Mouse (Mus musculus) embryonic fibroblast, embryonic 13.5 days (primary cell): Measurements from ENCODE around the gene Rarres2.

Source experiments
- CTCF ChIP-seq: IDR thresholded peaks from 2 replicates; pipeline ENCODE4 v1.5.1; 2011; ENCODE audit warnings: mild to moderate bottlenecking, control low read depth, low read length, moderate library complexity, borderline replicate concordance; ENCODE audit not compliant: insufficient read depth
- POLR2A ChIP-seq: IDR thresholded peaks from 2 replicates; pipeline ENCODE4 v1.6.1; 2011; ENCODE audit warnings: low read depth, mild to moderate bottlenecking, control low read depth, low read length, moderate library complexity

- TF ChIP-seq POLR2A = no peak
- TF ChIP-seq CTCF = no peak
These were observed 43.3 kb downstream of the Rarres2 start for GRCm38 (mm10) chr6:48529261-48529660.
